Mouse (Mus musculus): ENCODE results near the gene Midn.
"Not testable (repeated sequence)": the region's sequence is repeated elsewhere in the genome, so short reads cannot be mapped to it uniquely, and the experiment has no call there.

Midn gene

GRCm38 (mm10) chr10:80158307-80158986 lies 10.4 kb downstream of the Midn start:
- DNase-seq (ENCODE audit: low spot score in 2 of 2), result no peak

GRCm38 (mm10) chr10:80159021-80159560 lies 11.0 kb downstream of the Midn start:
- no peak for DNase-seq (ENCODE audit: low spot score in 2 of 2)

- DNase-seq (ENCODE audit: low spot score in 2 of 2), result peak; percentile 94 to 98
These were observed 11.7 kb downstream of the Midn start for GRCm38 (mm10) chr10:80159561-80160454.

- peak in 1 of 2 experiments; percentile 81 for DNase-seq (ENCODE audit: low spot score in 2 of 2)
These were observed 12.6 kb downstream of the Midn start for GRCm38 (mm10) chr10:80160455-80161371.

- no peak for DNase-seq (ENCODE audit: low spot score in 2 of 2)
These were observed 13.6 kb downstream of the Midn start for GRCm38 (mm10) chr10:80161522-80162242.

- DNase-seq (ENCODE audit: low spot score in 2 of 2), result no peak
These were observed 14.2 kb downstream of the Midn start for GRCm38 (mm10) chr10:80162243-80162608.

GRCm38 (mm10) chr10:80162716-80163299 lies 14.7 kb downstream of the Midn start:
- DNase-seq (ENCODE audit: low spot score in 2 of 2), result no peak

- no peak for DNase-seq (ENCODE audit: low spot score in 2 of 2)
These were observed 15.6 kb downstream of the Midn start for GRCm38 (mm10) chr10:80163721-80164120.

- no peak for DNase-seq (ENCODE audit: low spot score in 2 of 2)
These were observed 16.3 kb downstream of the Midn start for GRCm38 (mm10) chr10:80164161-80164997.

GRCm38 (mm10) chr10:80164998-80165344 lies 16.9 kb downstream of the Midn start:
- peak; percentile 96 to 98 for DNase-seq (ENCODE audit: low spot score in 2 of 2)

- no peak for DNase-seq (ENCODE audit: low spot score in 2 of 2)
These were observed 17.5 kb downstream of the Midn start, which contains the start of gene Cirbp for GRCm38 (mm10) chr10:80165392-80166128. Gene Cirbp, plus strand, starts transcription at chr10:80165985.

- DNase-seq (ENCODE audit: low spot score in 2 of 2), result not testable (repeated sequence)
These were observed 18.1 kb downstream of the Midn start for GRCm38 (mm10) chr10:80166136-80166535.

GRCm38 (mm10) chr10:80167460-80168037 lies 19.5 kb downstream of the Midn start:
- peak; percentile 99 for DNase-seq (ENCODE audit: low spot score in 2 of 2)

GRCm38 (mm10) chr10:80168038-80168661 lies 20.1 kb downstream of the Midn start:
- DNase-seq (ENCODE audit: low spot score in 2 of 2), result peak; percentile 92 to 93

GRCm38 (mm10) chr10:80169070-80169469 lies 21.0 kb downstream of the Midn start:
- no peak for DNase-seq (ENCODE audit: low spot score in 2 of 2)

GRCm38 (mm10) chr10:80169651-80170050 lies 21.6 kb downstream of the Midn start:
- no peak for DNase-seq (ENCODE audit: low spot score in 2 of 2)

GRCm38 (mm10) chr10:80170052-80170451 lies 22.0 kb downstream of the Midn start:
- no peak for DNase-seq (ENCODE audit: low spot score in 2 of 2)

- DNase-seq (ENCODE audit: low spot score in 2 of 2), result no peak
These were observed 22.5 kb downstream of the Midn start for GRCm38 (mm10) chr10:80170601-80171021.

Measured in cerebellum, postnatal 4 days (tissue).